Mouse (Mus musculus): ENCODE measurements at regions not wholly inside any gene's neighbourhood (a gene's known extent, or its start where the extent isn't known, plus 50 kb on each side); places are given as distances from the start of the nearest gene placed in this dataset.

DNA sequence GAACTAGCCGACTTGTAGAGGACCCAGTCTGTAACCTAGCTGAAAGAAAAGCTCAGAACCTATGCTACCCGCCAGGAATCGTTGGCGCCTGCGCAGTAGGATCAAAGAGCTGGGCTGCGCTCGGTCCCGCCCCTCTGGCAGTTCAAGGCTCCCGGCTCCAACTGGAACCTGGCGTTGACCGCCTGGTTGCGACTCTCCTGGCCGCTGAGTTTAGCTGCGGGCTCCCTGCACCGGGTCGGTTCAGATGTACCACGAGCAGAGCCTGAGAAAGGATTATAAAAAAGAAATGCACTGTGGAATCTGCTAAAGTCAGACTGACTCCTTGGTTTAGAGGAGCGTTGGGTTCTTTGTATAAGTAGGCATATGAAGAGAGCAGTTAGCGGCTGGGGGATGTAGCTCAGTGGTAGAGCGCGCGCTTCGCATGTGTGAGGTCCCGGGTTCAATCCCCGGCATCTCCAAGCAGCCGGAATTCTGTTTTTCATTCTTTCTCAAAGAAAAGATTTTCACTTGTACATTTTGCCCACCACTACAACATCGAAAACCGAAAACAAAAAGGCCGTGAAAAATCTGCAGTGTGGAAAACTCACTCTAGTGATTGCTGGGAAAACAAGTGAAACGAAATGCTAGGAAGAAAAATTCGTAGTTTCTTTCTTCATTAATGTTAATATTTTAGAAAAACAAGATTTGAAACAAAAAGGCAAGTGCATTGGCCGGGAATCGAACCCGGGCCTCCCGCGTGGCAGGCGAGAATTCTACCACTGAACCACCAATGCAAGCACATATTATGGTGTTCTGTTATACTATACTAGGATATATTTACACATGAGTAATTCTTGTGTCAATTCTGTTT, 55.5 kb upstream of the Gpd2 start:
- TF ChIP-seq POLR2A (IDR thresholded peaks at IDR 0.05; ENCODE audit: borderline replicate concordance, low read depth, low read length), result no peak
- TF ChIP-seq CTCF (IDR thresholded peaks at IDR 0.05; ENCODE audit: low read depth, low read length), result no peak

Data from bone marrow macrophage, adult 2 months (primary cell).